Mouse (Mus musculus) heart, postnatal 4 days (tissue): Measurements from ENCODE around the gene Slc16a6. TPM values are rescaled to one million over a fixed set of nuclear protein-coding genes. Genes with fewer than 3 reads are reported as not detected.

Experiments
- DNase-seq: peaks from one replicate; pipeline ENCODE4 v3.0.0; 2021
- microRNA-seq, 2 experiments: library from miRNA; unstranded; fragments of <30 nt; microRNA quantifications; one replicate each; pipeline ENCODE4 v1.2.0; 2021 to 2022
- total RNA-seq, 2 experiments: library from RNA; stranded (reverse); gene quantifications; 2 replicates each; pipeline ENCODE4 v1.2.3; 2021

Gene Slc16a6
- total RNA-seq, 2 experiments from 2014 or later: 17.9 to 22.6 TPM

GRCm38 (mm10) chr11:109410197-109410980 is 63.0 kb downstream of the Slc16a6 start:
- no peak for DNase-seq

DNA sequence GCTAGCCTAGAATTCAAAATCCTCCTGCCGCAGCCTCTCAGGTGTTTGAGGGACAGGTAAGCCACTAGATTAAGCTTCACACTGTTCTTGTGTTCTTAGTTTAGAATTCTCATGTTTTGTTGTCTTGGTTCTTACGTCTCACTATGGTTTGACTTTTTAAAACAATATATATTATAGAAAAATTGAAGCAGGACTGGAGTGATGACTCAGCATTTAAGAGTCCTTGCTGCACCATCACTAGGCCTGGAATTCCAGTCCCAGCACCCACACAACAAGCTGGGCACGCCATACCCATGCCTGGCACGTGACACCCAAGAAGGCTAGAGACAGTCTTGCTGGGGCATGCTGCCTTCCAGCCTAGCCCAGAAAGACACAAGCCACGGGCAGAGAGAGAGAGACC is 67.0 kb downstream of the Slc16a6 start:
- DNase-seq: no peak

Small RNA genes lying within 50 kb of the gene (microRNA-seq; reads per million reads assigned to microRNA genes)
- gene Gm25540: 0 reads per million in 2 experiments

Other genes with a start within 250 kb of the Slc16a6 start
- gene Rgs9, start 175.5 kb downstream of the Slc16a6 start, total RNA-seq: 1 to 10 TPM in 1 of 2 experiments, under 1 TPM in 1; 0.79 to 1.6 TPM
- 10 to 100 TPM; 42.7 to 49.0 TPM for gene Gna13, start 110.8 kb downstream of the Slc16a6 start, total RNA-seq
- not detected for gene 9930022D16Rik, start 59.7 kb downstream of the Slc16a6 start, total RNA-seq
- 10 to 100 TPM; 46.9 to 49.4 TPM for gene Amz2, start 47.7 kb downstream of the Slc16a6 start, total RNA-seq
- gene Arsg, start 224 bp downstream of the Slc16a6 start, total RNA-seq: 1 to 10 TPM; 5.2 to 6.1 TPM
- gene Wipi1, start 138.4 kb upstream of the Slc16a6 start, total RNA-seq: 10 to 100 TPM; 85.0 to 86.1 TPM
- gene Prkar1a, start 175.8 kb upstream of the Slc16a6 start, total RNA-seq: 100 to 1,000 TPM; 629 to 659 TPM
- 1 to 10 TPM; 5.1 to 5.8 TPM for gene Fam20a, start 248.7 kb upstream of the Slc16a6 start, total RNA-seq